Mouse (Mus musculus) Muller cell, postnatal 12 days (primary cell): ENCODE data around the gene Fkbp1a.

Experiments used
- DNase-seq: peaks from one replicate; pipeline ENCODE4 v3.0.0-alpha.2; 2015; ENCODE audit errors: inconsistent ontology term

Fkbp1a gene

DNA sequence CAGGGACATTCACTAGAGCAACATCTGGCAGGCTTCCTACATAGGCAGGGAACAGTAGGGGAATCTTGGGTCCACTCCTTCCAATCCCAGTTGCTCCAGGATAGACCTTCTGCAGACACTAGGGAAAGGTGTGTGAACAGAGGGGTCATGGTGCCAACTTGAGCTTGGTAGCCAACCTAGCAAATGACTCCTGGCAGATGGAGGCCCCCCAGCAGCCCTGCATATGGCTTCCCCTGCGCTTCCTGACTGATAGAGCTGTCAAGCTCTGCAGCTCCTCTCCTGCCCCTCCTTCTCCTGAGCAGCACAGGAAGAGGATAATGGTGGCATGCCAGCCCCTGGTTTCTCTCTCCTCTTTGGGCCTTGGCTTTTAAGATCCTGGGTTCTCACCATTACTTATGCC, 66.2 kb downstream of the Fkbp1a start:
- no peak for DNase-seq

DNA sequence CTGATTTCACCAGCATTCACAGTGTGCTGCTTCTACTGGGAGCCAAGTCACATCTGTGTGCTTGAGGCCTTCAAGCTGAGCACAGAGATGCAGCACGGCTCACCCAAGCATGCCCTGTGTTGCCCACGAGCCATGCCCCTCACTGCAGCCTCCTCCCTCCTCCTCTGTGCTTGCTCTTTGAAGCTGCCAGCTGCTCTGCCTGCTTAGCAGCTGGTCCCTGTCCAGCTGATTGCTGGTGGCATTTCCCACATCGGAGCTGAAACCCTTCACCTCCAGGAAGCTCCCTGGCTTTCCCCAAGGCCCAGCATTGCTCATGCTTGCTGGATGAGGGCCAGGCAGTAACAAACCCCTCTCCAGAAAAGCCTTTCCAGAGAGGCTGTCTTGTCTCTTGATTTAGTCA, 67.7 kb downstream of the Fkbp1a start:
- DNase-seq = no peak
